Mouse (Mus musculus): Measurements from ENCODE around the gene Fam234b.

DNA sequence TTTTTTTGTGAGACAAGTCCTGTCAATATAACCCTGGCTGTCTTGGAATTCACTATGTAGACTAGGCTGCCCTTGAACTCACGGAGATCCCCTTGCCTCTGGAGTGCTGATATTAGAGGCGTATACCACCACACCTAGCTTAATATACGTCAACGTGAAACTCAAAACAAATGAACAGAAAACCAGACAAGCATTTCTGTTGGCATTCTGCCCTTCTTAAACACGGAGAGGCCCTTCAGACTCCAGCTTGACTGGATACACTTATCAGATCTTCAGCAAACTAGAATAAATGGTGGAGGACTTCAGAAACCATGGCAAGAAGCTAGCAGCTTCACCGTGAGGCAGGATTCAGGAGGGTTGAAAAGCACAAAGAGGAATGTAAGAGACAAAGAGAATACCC, 96.4 kb downstream of the Fam234b start:
- no peak for TF ChIP-seq CTCF (IDR thresholded peaks at IDR 0.05; ENCODE audit: low read depth, low read length)
- TF ChIP-seq GATA1 (IDR thresholded peaks at IDR 0.05; ENCODE audit: borderline replicate concordance, low read length) = no peak
- no peak for TF ChIP-seq GATA2 (IDR thresholded peaks at IDR 0.05; ENCODE audit: borderline replicate concordance, low read depth, low read length)
- no peak for TF ChIP-seq POLR2AphosphoS5 (IDR thresholded peaks at IDR 0.05; ENCODE audit: insufficient replicate concordance, low read depth, low read length)

Data from G1E (cell line).